Mouse (Mus musculus) C2C12 (cell line): ENCODE data around the gene Zfp105.

Experiments
- CEBPB ChIP-seq: IDR thresholded peaks from one replicate; pipeline ENCODE4 v1.6.1; 2011; ENCODE audit warnings: low read depth, mild to moderate bottlenecking, control low read depth, moderate library complexity
- CTCF ChIP-seq: IDR thresholded peaks from one replicate; pipeline ENCODE4 v1.5.1; 2011; ENCODE audit not compliant: control insufficient read depth, insufficient read depth, insufficient read length
- MAX ChIP-seq: IDR thresholded peaks from one replicate; pipeline ENCODE4 v1.6.1; 2011; ENCODE audit warnings: mild to moderate bottlenecking, control low read depth
- MYOD1 ChIP-seq: IDR thresholded peaks from one replicate; pipeline ENCODE4 v1.6.1; 2011; ENCODE audit warnings: low read depth; ENCODE audit not compliant: control insufficient read depth, insufficient read length
- MYOG ChIP-seq: IDR thresholded peaks from one replicate; pipeline ENCODE4 v1.6.1; 2011; ENCODE audit not compliant: control insufficient read depth, insufficient read length; ENCODE audit errors: extremely low read depth
- USF1 ChIP-seq: IDR thresholded peaks from one replicate; pipeline ENCODE4 v1.6.1; 2011; ENCODE audit warnings: low read depth, mild to moderate bottlenecking, control low read depth, moderate library complexity

DNA sequence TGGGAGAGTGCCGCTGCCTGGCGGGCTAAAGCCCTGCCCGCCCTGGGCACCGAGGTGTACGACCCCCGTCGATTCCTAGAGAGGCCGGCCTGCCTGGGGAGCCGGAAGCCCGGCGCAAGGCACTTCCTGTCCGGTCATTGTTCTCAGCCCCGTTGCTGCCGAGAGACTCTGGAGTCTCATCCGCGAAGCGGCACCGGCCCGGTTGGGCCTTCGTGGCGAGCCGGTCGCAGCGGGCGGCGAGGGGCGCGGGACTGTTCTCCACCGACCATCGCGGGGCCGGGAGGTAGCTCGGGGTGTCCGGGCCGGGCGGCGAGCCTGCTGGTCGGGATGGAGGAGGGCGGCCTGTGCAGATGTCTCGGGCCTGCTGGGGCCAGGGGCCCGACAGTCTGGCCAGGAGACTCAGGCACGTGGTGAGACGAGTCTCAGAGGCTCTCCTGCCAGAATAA is at the start of gene Zfp105:
- TF ChIP-seq MYOD1 = no peak
- TF ChIP-seq MYOG = no peak
- TF ChIP-seq CTCF = no peak
- no peak for TF ChIP-seq USF1
- TF ChIP-seq CEBPB = no peak
- TF ChIP-seq MAX = no peak
